Mouse (Mus musculus) kidney, adult 2 months (tissue): Measurements from ENCODE around the gene Slc45a3.

ENCODE experiments used
- CTCF ChIP-seq: fragments of 200-500 bp; conservative IDR thresholded peaks from 2 replicates; pipeline ENCODE4 v1.5.1; 2011; ENCODE audit warnings: low read depth, mild to moderate bottlenecking, control low read depth, low read length, moderate library complexity, mixed read lengths; ENCODE audit not compliant: insufficient read depth, insufficient read length
- POLR2A ChIP-seq: fragments of 200-500 bp; IDR thresholded peaks from one replicate; pipeline ENCODE4 v1.6.1; 2011; ENCODE audit warnings: low read depth, low read length, control low read depth

DNA sequence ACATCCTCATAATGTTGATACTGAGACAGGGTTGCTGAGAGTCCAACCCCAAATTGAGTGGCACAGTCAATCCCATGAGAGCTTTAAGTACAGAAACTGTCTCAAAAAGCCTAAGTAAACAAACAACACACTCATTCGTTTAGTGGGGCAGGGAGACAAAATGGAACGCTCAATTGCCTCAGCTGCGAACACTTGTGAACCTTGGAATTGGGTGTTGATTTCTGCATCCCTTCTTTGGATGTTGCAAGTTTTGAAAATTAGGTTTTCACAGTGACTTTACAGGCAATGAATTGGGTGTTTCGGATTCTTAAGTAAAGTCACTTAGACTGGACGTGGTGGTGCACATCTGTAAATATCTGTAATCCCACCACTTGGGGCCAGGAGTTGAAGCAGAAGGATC is 44.0 kb downstream of the Slc45a3 start:
- TF ChIP-seq CTCF, result no peak
- no peak for TF ChIP-seq POLR2A
